Mouse (Mus musculus): ENCODE data around the gene E2f3.

DNA sequence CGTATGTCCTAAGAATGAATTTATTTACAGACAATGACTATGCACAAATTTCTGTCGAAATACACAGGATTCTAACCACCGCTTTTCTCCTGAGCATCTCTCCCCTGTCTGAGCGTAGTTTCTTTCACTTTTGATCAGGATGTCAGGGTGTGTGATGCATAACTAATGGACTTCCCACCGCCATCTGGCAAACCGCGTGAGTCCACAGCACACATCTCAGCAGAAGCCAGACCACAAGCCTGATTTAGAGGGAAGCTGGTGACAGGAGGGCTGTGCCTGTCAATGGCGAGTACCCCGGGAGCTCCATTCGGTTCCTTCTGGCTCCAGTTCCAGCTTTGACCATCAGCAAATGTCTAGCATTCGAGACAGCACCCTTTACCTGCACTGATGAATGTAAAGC, 17.3 kb upstream of the E2f3 start:
- no peak for TF ChIP-seq CTCF (IDR thresholded peaks at IDR 0.05; ENCODE audit: low read depth)
- no peak for TF ChIP-seq EP300 (IDR thresholded peaks at IDR 0.05; ENCODE audit: low read depth)
